Mouse (Mus musculus) heart, embryonic 16.5 days (tissue): ENCODE measurements at regions not wholly inside any gene's neighbourhood (a gene's known extent, or its start where the extent isn't known, plus 50 kb on each side); places are given as distances from the start of the nearest gene placed in this dataset.

Source experiments
- ATAC-seq: fragments of 200-750 bp; cut with Nextera tagmentation; replicated peaks from 2 replicates; pipeline ENCODE4 v1.8.0; 2017; ENCODE audit warnings: moderate number of reproducible peaks; ENCODE audit not compliant: insufficient read depth, low FRiP score; ENCODE audit errors: extremely low read depth
- H3K27ac ChIP-seq: fragments of 300-500 bp; sonication (generic); 2 replicates; pipeline ENCODE4 v1.5.1; 2014; ENCODE audit warnings: mild to moderate bottlenecking, low read length, control low read depth, moderate library complexity
- H3K27me3 ChIP-seq: fragments of 300-500 bp; sonication (generic); 2 replicates; pipeline ENCODE4 v1.6.1; 2014; ENCODE audit warnings: low read length, mixed read lengths; ENCODE audit not compliant: control insufficient read depth, insufficient read depth
- H3K36me3 ChIP-seq: fragments of 300-500 bp; sonication (generic); 2 replicates; pipeline ENCODE4 v1.6.1; 2014; ENCODE audit not compliant: control insufficient read depth, insufficient read depth
- H3K4me1 ChIP-seq: fragments of 300-500 bp; sonication (generic); 2 replicates; pipeline ENCODE4 v1.6.1; 2014; ENCODE audit warnings: low read length, mixed read lengths; ENCODE audit not compliant: control insufficient read depth, insufficient read depth
- H3K4me2 ChIP-seq: fragments of 300-500 bp; sonication (generic); 2 replicates; pipeline ENCODE4 v1.6.1; 2014; ENCODE audit warnings: low read depth, mild to moderate bottlenecking, control low read depth, low read length
- H3K4me3 ChIP-seq: fragments of 300-500 bp; sonication (generic); 2 replicates; pipeline ENCODE4 v1.5.1; 2014; ENCODE audit warnings: mild to moderate bottlenecking, control low read depth, low read length
- H3K9ac ChIP-seq: fragments of 300-500 bp; sonication (generic); 2 replicates; pipeline ENCODE4 v1.6.1; 2014; ENCODE audit warnings: low read length, control low read depth
- H3K9me3 ChIP-seq: fragments of 300-500 bp; sonication (generic); replicated peaks from 2 replicates; pipeline ENCODE4 v1.6.1; 2016; ENCODE audit warnings: low read length; ENCODE audit not compliant: control insufficient read depth
- WGBS: fragments of 180-500 bp; shearing (Covaris S2); extraction: QIAGEN DNeasy Blood & Tissue Kit; methylation state at CpG from one replicate; pipeline ENCODE4 v1.1.7; 2014; 5-methylcytosine and 5-hydroxymethylcytosine counted together

DNA sequence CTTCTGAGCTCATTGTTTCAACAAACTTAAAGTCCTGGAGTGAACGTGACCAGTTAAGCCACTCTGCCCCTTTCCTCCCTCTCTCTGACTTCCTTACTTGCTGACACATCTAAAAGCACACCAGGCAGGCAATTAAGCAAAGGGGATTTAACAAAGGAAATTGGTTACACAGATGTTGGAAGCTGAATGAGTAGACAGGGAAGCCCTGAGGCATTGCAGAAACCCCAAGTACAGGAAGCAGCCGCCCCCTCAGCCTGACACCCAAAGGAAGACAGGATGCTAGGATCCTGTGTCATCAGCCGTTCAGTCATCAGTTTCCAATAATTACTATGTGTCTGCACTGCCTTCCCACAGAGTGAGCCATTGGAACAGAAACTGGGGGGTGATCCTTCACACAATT lies 595.5 kb downstream of the Tns3 start:
- Histone ChIP-seq H3K4me2 (no peak overlapping the region), H3K36me3 (no peaks in the 10 kb centered on the region), H3K27me3 (no peaks in the 10 kb centered on the region), H3K4me1 (no peaks in the 10 kb centered on the region), H3K9me3 (no peaks in the 10 kb centered on the region), H3K9ac (no peak overlapping the region), H3K4me3 (no peak overlapping the region), H3K27ac (no peak overlapping the region)
- WGBS, result 44% methylated on average over 3 of the region's 3 CpGs
- no peak; the same call in 1 of the 2 replicates for ATAC-seq

DNA sequence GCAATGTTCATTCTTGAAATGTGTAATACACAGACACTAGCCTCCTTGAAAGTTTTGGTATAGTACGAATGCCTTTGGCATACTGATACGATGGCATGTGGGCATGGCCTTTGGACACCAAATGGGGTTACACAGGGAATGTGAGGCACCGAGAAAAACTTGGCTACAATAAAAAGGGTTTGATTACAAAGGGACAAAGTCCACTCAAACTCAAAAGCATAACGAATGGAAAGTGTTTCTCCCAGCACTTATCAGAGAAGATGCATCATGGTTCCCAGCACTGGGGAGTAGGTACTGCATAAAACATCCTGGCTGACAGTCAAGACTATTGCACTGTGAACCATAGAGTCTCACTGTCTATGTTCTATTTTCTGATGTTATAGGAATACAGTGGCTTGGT lies 597.0 kb downstream of the Tns3 start:
- ATAC-seq, result no peak

DNA sequence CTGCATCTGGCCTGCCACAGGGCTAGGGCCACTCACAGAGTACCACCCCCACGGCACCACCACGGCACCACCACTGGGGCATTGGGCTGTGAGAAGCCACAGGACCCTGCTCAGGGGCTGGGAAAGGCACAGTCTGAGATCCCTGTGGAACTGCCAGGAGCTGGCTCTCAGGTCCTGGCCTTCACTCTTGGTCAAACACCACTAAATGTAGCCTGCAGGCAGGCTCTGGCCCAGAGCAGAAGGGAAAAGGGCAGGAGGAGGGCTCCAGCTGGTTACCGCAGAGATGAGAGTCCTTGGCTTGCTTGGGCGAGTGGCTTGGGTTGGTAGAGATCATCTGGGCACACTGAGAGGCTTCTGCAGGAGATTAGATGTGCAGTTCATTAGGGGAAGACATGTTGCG lies 598.5 kb downstream of the Tns3 start:
- H3K4me1 ChIP-seq, result no peaks in the 10 kb centered on the region
- no peak overlapping the region for H3K27ac ChIP-seq
- 84% methylated on average over 5 of the region's 5 CpGs for WGBS
- H3K9me3 ChIP-seq, result no peaks in the 10 kb centered on the region
- H3K4me3 ChIP-seq, result no peak overlapping the region
- no peak overlapping the region for H3K4me2 ChIP-seq
- no peak overlapping the region for H3K9ac ChIP-seq
- no peaks in the 10 kb centered on the region for H3K36me3 ChIP-seq
- no peaks in the 10 kb centered on the region for H3K27me3 ChIP-seq
- ATAC-seq, result no peak

More for the DNA sequence above, 597.0 kb downstream of the Tns3 start:
- H3K36me3 ChIP-seq, result no peaks in the 10 kb centered on the region
- no peak overlapping the region for H3K27ac ChIP-seq
- no peak overlapping the region for H3K4me2 ChIP-seq
- H3K9me3 ChIP-seq, result no peaks in the 10 kb centered on the region
- 88% methylated on average over 4 of the region's 4 CpGs for WGBS
- no peaks in the 10 kb centered on the region for H3K4me1 ChIP-seq
- H3K27me3 ChIP-seq, result no peaks in the 10 kb centered on the region
- no peak overlapping the region for H3K4me3 ChIP-seq
- no peak overlapping the region for H3K9ac ChIP-seq

DNA sequence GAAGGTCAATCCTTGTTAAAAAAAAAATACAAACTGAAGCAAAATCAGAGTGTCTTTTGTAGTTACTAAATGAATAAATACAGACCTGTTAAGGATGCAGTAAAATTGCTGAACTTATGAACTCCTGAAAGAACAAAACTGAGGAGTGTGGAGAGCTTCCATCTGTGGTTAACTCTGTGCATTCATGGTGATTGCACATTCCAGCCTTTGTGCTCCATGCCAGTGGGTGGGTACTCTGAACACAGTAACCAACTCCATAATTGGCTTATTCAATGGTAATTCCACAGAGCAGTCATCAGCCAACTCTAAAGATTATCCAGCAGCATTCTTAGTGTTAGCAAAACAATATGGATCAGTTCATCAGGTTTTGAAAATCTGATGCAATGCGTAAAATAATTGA lies 599.2 kb downstream of the Tns3 start:
- Histone ChIP-seq H3K36me3 (no peaks in the 10 kb centered on the region), H3K27me3 (no peaks in the 10 kb centered on the region), H3K9me3 (no peaks in the 10 kb centered on the region), H3K4me2 (no peak overlapping the region), H3K27ac (no peak overlapping the region), H3K4me1 (no peaks in the 10 kb centered on the region), H3K4me3 (no peak overlapping the region), H3K9ac (no peak overlapping the region)
- ATAC-seq, result no peak
- 83% methylated on average over 1 of the region's 1 CpGs for whole genome bisulfite sequencing

DNA sequence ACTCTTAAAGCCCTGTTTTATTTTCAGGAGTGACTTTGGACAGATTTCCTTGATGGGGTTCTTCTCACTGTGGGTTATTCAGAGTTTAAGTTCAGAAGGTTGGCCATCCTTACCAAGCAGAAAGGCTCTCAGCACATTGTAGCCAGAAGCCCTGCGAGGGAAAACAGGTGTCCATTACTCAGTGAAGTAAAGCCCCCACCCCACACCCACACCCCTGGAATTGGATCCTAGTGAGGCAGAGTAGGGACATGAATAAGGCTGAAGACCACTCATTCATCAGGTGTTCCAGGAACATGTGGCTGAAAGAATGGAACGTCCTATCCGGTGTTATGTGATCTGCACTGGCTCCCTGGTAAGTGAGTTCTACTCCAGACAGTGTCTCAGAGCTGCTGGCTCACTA lies 602.3 kb downstream of the Tns3 start:
- Histone ChIP-seq H3K9me3 (no peaks in the 10 kb centered on the region), H3K9ac (no peak overlapping the region), H3K27ac (no peak overlapping the region), H3K4me2 (no peak overlapping the region), H3K27me3 (no peaks in the 10 kb centered on the region), H3K4me3 (no peak overlapping the region), H3K4me1 (no peaks in the 10 kb centered on the region), H3K36me3 (no peaks in the 10 kb centered on the region)
- no peak for ATAC-seq
- 87% methylated on average over 3 of the region's 3 CpGs for WGBS

DNA sequence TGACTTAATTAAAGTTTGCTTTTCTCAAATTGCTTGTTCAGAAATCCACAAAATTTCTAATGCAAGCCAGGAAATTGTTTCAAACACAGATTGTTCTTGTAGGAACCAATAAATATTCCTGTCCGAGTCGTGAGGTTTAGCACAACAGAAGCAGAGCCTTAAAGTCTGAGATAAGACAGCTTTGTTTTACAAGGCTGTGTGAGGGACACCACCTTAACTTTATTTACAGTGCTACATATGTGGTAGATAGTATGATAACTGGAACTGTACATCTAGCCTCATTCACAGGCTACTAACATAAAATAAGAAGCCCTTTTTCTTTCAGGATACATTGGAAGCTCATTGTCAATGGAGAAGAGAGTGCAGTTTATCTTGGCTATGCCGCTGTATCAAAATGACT lies 602.8 kb downstream of the Tns3 start:
- Histone ChIP-seq H3K4me1 (no peaks in the 10 kb centered on the region), H3K4me3 (no peak overlapping the region), H3K27ac (no peak overlapping the region), H3K9ac (no peak overlapping the region), H3K9me3 (no peaks in the 10 kb centered on the region), H3K36me3 (no peaks in the 10 kb centered on the region), H3K4me2 (no peak overlapping the region), H3K27me3 (no peaks in the 10 kb centered on the region)
- ATAC-seq, result no peak
- 70% methylated on average over 3 of the region's 3 CpGs for WGBS

DNA sequence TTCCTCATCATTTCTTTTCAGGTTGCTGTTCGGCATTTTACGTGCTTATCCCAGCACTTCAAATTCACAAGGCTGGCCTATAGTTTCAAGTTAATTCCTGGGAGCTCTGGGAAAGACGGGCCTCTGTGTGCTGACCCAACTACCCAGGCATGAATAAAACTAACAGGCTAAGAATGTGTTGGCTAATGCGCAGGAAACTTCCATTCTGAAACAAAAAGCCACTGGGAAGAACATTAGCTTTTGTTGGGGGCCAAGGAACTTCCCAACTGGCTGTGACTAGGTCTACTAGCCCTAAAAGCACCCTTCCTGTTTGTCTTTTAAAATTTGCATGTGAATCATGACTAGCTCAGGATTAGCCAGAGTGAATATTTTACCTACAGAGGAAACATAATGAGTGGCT lies 612.8 kb downstream of the Tns3 start:
- Histone ChIP-seq H3K36me3 (no peaks in the 10 kb centered on the region), H3K27ac (no peak overlapping the region), H3K4me3 (no peak overlapping the region), H3K9ac (no peak overlapping the region), H3K9me3 (no peaks in the 10 kb centered on the region), H3K27me3 (no peaks in the 10 kb centered on the region), H3K4me2 (no peak overlapping the region), H3K4me1 (no peaks in the 10 kb centered on the region)
- ATAC-seq, result no peak
- 46% methylated on average over 4 of the region's 4 CpGs for WGBS

DNA sequence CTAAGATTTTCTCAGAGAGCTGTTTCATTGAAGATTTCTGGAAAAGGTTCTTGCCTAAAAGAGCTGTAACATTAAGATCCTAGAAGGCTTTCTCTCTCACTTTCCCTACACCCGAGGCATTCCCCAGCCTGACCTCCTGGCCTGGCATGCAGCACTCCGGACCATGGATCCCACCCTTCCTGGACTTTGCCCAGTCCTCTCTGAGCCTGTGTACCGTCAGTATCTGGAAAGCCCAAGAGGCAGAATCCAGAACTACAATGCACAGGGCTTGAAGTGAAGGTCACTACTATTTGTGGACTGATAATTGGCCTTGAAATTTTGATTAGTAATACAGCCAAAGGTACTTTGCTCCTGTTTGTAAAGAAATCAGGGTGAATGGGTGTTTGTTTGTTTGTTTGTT lies 619.2 kb downstream of the Tns3 start:
- Histone ChIP-seq H3K4me2 (no peak overlapping the region), H3K27ac (no peak overlapping the region), H3K27me3 (no peaks in the 10 kb centered on the region), H3K36me3 (no peaks in the 10 kb centered on the region), H3K9ac (no peak overlapping the region), H3K9me3 (no peaks in the 10 kb centered on the region), H3K4me1 (no peaks in the 10 kb centered on the region), H3K4me3 (no peak overlapping the region)
- ATAC-seq, result no peak
- WGBS, result 63% methylated on average over 3 of the region's 3 CpGs

DNA sequence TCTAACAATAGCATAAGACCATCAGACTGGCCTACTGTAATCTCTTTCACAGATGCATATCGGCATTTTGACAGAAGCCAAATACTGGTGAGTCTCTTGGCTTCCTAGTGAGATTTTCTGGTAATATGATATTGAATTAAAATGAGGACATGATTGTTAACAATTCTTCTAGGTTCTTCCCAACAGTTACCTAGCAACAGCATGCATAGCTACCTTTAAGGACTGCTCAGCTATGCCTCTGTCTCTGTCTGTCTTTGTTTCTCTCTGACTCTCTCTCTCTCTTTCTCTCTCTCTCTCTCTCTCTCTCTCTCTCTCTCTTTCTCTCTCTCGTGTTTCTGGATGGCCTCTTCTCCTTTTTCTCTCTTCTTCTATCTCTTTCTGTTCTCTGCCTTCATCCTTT lies 634.2 kb downstream of the Tns3 start:
- H3K27me3 ChIP-seq, result no peaks in the 10 kb centered on the region
- no peaks in the 10 kb centered on the region for H3K4me1 ChIP-seq
- no peak overlapping the region for H3K27ac ChIP-seq
- no peak overlapping the region for H3K9ac ChIP-seq
- no peak for ATAC-seq
- H3K4me2 ChIP-seq, result no peak overlapping the region
- no peaks in the 10 kb centered on the region for H3K9me3 ChIP-seq
- no peak overlapping the region for H3K4me3 ChIP-seq
- no peaks in the 10 kb centered on the region for H3K36me3 ChIP-seq
- WGBS, result 70% methylated on average over 2 of the region's 2 CpGs

DNA sequence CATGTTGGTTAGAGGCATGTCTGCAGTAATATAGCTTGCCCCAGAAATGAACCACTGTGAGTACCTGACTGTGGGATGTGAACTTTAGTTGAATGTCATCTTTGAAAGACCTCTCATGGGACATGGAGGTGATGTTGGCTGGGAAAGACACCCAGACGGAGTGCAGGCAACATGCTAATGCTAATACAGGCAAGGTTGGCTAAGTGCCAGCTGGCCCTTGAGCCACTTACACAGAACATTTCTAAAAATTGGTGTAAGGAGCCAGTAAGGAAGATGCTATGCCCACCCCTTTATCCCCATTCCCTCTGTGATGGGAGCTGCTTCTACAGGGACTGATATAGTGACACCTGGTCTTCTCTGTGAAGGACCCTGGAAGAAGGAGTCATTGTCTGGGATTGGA lies 656.5 kb downstream of the Tns3 start:
- Histone ChIP-seq H3K4me3 (no peak overlapping the region), H3K27me3 (no peaks in the 10 kb centered on the region), H3K27ac (no peak overlapping the region), H3K9me3 (no peaks in the 10 kb centered on the region), H3K9ac (no peak overlapping the region), H3K4me1 (no peaks in the 10 kb centered on the region), H3K4me2 (no peak overlapping the region), H3K36me3 (no peaks in the 10 kb centered on the region)
- no peak for ATAC-seq
- WGBS, result 40% methylated on average over 1 of the region's 1 CpGs
